Mouse (Mus musculus) T-helper 2 cell (primary cell): ENCODE measurements around the gene Tbx10.
"Not testable (repeated sequence)": the region's sequence is repeated elsewhere in the genome, so short reads cannot be mapped to it uniquely, and the experiment has no call there.

Source experiments
- in situ Hi-C: fragments of 300-600 bp; cut with MboI, MseI; formaldehyde crosslinking; loops from one replicate; pipeline ENCODE4 v1.15.1; 2025; ENCODE audit warnings: high pct_unique_total_duplicates

The Tbx10 gene

DNA sequence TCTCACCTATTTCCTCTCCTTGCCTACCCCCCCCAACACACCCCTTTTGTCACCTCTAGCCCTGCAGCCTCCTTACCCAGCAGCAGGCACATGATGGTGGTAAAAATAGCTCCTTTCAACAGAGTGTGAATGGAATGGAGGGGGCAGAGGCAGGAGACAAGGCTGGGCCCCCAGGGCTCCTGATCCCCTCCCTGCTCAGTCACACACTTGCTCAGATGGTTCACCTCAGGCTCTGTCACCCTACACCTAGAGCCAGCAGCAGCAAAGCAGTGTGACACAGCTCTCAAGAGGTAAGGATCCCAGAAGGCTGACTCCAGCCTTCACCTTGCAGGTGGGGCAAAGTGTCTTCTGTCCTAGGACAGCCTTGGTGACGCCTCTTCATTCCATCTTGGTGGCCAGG, 10.6 kb downstream of the Tbx10 start, which contains the start of gene Doc2g:
Gene Doc2g (plus strand): TSS at position 202 of the 400 bp plus-strand sequence.
- in situ Hi-C loops: no loop called here

DNA sequence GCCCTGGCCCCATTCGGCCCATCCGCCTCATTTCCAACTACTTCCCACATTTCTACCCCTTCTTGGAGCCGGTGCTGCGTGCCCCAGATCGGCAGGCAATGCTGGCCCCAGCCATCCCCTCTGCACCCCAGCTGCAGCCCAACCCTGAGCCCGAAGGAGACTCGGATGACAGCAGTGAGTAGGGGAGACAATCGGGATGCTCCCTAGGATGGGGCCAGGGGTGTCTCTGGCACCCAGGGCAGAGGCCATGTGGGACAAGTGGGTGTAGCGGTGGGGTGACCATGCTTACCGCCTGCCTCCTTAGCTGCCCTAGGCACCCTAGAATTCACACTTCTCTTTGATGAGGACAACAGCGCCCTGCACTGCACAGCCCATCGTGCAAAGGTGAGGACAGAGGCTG, 11.1 kb downstream of the Tbx10 start:
- in situ Hi-C loops: no loop called here

DNA sequence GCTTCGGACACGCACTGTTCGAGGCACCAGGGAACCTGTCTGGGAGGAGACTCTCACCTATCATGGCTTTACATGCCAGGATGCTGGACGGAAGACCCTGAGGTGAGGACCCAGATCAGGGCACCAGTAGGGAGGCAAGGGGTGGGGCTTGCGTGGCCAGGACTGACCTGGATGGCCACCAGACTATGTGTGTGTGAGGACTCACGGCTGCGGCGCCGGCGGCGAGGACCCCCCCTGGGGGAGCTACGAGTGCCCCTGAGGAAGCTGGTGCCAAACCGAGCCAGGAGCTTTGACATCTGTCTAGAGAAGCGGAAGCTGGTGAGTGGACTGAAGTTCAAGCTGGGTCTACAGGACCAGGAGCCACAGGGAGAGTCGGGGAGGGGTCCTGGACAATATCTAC, 11.8 kb downstream of the Tbx10 start:
- in situ Hi-C loops: no loop called here

DNA sequence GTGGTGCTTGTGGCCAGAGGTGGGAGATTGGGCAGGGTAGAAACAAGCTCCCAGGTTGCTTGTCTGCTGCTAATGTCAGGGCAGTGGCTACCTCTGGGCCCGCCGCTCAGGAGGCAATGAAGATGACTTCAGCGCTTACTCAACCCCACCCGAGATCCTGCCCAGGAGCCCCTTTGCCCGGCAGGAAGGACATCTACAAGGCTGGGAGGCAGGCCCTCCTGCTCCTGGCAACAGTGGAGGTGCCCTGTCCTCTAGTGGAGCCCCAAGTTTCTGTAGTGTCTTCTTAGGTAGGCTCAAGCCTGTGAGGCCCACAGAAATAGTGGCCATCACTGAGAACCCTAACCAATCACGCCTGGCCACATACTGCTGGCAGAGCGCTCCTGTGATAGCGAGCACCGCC, 12.5 kb downstream of the Tbx10 start:
- in situ Hi-C loops: no loop called here

DNA sequence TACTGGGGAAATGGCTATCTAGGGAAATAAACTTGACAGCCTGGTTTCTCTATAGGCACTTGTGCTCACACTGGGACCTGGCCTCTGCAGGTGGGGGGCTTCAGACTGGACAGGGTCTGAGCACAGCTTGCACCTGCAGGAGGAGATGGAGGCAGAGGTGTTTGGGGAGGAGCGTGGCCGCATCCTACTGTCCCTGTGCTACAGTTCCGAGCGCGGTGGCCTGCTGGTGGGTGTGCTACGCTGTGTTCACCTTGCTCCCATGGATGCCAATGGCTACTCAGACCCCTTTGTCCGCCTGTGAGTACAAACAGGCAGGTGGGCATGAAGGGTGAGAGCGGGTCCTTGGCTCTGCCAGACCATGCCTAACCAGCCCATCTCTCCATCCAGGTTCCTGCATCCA, 13.4 kb downstream of the Tbx10 start:
- in situ Hi-C loops: no loop called here

DNA sequence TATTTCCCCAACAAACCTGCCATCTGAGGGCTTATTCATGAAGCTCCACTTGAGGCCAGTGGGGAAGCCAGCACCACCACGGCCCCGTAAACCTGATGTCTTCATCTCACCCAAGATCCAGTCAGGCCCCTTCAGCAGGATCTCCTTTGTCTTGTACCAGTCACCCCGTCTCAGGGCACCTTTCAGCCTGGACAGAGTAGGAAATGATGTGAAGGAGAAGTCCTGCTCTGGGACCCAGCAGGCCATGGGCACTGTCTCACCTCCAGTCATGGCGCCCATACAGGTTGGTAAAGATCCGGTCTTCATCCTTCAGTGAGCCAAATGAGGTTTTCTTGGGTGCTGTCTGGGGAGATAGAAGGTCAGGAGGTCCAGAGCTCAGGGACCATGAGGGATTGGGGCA, 18.5 kb downstream of the Tbx10 start:
- in situ Hi-C loops: no loop called here

DNA sequence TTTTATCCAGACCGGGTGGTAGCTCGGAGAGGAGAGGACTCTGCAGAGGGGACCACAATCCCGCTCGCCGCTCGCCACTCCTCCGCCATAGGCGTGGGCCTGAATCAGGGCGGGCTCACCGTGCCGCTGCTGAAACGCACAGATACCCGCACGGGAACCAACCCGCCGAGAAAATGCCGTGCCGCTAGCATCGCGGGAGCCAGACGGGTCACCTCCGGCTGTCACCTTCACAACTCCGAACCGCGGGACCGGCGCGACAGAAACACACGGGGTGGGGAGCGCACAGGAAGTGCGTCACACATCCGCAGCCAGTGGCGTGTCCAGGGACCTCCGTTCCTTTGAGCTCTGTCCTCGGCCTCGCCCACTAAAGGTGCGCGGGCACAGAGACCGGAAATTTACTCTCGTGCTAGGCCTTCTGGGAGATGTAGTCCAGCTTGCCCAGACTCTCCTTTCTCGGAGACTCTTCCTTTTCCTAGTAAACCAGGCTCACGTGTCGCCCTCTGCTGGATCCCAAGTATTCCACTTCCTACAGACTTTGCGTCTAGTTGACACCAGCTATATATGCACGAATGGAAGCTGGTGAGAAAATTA, 20.0 kb downstream of the Tbx10 start, which contains the start of gene Ndufv1:
Gene Ndufv1 (minus strand): TSS at position 375 of the 591 bp plus-strand sequence.
- in situ Hi-C loops: no loop called here

DNA sequence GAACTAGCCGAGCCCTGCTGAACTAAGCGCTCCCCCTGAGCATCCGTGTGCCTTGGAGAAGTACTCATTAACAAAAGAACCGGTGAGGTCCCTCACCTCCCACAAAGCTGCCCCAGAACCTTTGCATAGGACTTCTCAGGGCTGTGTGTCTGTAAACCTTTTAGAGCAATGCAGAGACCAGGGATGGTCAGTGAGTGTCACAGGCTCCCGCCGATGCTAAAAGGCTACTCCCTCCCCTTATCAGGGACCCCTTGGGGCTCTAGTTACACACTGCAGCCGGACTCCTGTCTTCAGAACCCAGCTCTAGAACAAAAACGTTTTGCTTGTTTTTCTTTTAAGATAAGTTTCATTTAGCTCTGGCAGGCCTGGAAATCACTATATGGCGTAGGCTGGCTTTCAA, 20.5 kb downstream of the Tbx10 start:
- in situ Hi-C loops: no loop called here

DNA sequence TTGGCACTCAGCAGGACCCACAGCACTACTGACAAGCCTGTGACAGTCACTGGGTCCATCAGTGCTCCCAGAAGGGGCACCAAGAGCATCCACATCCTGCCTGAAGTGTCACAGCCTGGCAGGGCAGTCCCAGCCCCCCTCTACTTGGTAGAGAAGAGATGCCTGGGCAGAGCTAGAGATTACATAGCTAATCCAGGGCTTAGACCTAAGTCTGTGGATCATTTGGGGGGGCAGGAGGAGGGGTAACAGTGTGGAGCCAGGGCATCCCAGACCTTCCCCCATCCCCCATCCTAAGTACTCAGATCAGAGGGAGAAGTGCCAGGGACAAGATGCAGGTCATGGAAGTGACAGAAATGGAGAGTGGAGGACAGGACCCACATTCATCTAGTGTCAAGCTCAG, 22.2 kb downstream of the Tbx10 start:
- in situ Hi-C loops: no loop called here

DNA sequence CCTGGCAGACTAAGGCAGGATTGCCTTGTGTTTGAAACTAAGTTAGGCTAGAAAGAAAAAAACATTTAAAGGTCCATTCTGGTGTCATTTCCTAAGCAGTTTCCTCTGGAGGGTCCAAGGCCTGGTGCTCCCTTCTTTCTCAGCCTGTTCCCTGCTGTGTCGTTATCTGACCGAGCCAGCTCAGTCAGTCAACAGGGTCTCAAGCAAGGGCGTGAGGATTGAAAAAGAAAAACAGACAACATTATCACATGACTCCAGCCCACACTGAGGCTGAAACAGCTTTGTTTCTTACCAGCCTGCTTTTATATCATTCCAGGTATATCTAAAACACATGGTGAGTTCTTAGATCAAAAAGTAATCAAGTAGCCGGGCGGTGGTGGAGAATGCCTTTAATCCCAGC, 23.1 kb downstream of the Tbx10 start:
- in situ Hi-C loops: no loop called here

DNA sequence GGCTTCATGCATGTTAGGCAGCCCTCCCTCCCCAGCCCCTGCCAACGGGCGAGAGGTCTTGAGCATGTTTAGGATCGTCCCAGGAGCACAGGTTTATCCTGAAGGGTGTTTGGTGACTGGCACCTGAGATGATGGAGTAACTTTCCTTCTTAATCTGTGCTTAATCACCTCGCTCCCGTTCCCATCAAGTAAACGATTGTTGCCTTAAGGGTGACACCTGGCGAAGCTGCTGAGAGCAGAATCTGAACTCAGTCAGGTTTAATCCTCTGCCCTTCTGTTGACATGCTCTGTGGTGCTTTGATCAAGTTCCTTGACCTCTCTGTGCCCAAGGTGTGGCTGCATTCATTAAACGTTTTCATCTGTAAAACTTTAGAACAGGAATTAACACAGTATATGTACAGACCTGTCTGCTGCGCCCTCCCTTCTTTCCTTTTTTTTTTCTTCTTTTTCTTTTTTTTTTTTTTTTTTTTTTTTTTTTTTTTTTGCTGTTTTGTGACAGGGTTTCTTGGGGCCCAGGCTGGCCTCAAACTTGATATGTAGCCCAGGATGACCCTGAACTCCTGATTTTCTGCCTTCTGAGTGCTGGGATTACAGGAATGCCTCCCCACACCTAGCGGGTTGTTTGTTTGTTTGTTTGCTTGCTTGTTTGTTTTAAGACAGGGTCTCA, 25.5 kb downstream of the Tbx10 start:
- in situ Hi-C loops: no loop called here

DNA sequence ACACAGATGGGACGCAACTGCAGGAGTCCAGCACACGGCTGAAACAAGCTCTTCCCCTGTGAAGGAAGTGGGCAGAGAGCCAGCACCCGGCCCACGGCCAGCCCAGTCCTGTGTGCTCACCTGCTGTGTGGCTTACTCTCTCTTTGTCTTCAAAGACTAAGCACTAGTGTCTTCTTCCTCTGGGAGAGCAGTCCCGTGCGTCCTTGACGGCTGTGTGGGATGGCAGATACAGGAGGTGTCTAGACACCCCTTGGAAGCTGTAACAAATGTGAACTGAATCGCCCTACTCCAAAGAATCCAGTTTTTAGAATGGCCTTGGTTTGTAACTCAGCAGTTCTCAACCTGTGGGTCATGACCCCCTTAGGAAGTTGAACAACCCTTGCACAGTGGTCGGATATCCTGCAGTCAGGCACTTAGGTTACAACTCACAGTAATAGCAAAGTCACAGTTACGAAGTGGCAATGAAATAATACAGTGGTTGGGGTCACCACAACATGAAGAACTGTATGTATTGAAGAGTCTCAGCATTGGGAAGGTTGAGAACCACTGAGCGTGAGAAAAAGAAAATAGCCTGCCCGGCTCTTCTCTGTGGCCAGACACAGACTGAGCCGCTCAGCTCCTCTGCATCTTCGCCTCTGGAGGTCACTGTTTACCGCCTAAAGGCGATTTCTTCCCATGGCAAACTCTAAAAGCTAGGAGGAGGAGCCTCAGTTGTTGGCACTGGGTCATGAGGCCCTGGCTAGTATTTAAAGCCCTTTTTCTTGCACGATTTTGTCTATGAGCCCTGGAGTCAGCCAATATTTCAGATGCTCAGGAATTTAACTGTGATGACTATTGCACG, 26.4 kb downstream of the Tbx10 start:
- in situ Hi-C loops: no loop called here

DNA sequence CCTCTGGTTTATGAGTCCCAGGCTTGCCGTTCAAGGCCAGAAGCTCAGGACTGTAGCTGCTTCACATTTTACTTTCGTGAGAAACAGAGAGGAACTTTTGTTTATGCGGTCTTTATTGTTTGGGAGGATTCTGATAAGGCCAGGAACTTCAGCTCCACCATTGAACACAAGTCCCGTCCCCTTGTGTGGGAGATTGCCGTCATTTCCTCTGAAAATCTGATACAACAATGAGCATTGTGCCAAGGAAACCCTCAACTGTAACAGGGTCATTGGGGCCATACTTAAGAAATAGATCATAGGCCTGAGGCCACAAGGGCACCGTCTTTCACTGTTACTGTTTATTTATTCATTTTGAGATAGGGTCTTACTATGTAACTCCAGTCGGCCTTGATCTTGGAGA, 30.6 kb downstream of the Tbx10 start:
- in situ Hi-C loops: loop anchor here (10.0 kb wide), 1 partner anchor 1842 kb away; no protein-coding TSS in a partner anchor

DNA sequence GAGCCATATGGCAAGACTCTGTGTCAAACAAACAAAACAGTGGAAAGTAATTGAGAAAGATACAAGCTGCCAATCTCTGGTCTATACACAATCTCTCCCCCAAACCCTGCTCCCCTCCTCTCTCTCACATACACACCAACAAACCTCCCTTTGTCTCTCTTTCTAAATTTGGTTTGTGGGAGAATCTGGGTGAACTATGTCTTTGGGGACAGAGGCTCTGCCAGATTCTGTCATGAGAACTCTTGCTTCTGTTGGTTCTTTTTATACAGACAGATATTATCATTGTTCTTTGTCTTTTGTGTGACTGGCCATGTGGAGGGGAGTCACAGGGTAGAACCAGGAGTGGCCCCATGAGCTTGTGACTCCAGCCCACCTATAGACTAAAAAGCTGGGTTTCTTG, 35.0 kb downstream of the Tbx10 start:
- in situ Hi-C loops: loop anchor here (10.0 kb wide), 1 partner anchor 1837 kb away; no protein-coding TSS in a partner anchor

DNA sequence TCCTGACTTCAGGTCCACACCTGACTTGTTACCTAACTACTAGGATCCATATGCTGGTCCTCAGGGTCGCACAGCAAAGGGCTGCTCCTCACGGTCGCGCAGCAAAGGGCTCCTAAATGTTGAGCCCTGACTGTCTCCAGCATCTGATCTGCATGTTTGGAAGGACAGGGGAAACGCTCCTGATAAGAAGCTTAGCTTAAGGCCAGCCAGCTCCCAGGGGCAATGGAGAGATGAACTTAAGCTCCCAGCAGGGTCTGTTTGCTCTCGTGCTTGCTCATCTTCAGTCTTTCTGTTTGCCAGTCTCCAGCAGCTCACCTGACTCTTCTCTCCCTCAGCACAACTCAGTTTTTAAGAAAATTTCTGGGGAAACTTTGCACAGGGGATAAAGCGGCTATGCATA, 40.1 kb downstream of the Tbx10 start:
- in situ Hi-C loops: no loop called here

DNA sequence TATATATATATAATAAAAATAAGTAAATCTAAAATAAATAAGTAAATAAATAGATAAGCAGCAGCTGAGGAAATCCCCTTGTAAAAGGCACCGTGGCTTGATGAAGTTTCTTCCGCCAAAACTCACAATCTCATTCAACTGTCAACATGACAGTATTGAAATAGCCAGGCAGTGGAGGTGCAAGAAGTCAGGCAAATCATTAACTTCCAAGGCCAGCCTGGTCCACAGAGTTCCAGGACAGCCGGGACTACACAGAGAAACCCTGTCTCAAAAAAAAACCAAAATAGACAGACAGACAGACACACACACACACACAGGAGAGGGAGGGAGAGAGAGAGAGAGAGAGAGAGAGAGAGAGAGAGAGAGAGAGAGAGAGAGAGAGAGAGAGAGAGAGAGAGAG, 40.7 kb downstream of the Tbx10 start:
- in situ Hi-C loops: no loop called here

DNA sequence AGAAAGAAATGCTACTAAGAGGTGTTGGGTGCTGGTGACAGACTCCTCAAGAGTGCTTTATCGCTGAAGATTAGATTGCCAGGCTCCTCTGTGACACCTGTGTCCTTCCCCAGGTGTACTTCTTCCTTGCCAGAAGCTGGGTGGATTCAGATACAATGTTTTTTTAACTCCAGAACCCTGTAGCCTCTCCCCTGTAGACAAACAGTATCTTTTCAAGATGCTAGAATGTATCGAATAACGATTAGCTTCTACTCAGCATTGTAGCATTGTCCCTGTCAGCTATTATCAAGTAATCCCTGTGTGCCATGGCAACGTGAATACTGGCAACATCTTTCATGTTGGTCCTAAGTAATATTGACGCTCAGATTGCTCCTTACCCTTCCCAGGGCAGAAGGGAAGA, 41.2 kb downstream of the Tbx10 start:
- in situ Hi-C loops: no loop called here

DNA sequence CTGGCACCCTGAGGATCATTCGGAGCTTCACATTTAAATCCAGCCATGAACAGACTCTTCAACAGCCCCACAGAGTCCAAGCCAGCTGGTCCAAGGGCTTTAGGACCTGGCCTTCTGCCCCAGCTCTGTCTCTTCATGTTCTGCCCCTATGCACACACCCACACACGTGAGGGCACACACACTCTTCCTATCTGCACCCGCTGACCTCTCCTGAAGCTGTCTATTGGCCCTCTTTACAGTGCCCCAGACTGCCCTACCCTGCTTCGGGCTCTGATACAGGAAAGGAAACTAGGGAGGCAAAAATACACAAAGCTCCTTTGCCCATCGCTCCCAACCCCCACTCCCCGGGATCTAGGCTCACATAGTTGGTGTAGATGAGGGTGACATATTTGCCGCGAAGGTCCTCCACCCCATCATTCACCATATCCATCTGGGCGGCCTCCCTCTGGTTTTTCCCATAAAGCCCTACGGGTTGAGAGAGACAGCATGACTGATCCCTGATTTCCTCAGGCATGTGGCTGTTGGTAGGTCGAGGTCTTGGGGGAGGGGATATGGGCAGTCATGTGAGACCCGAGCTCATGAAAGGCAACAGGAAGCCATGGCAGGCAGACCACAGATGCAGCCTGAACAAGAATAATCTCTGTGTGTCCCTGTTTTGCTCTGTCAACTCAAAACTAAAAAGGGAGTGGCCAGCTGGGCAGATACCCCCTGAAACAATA, 43.9 kb downstream of the Tbx10 start:
- in situ Hi-C loops: no loop called here

DNA sequence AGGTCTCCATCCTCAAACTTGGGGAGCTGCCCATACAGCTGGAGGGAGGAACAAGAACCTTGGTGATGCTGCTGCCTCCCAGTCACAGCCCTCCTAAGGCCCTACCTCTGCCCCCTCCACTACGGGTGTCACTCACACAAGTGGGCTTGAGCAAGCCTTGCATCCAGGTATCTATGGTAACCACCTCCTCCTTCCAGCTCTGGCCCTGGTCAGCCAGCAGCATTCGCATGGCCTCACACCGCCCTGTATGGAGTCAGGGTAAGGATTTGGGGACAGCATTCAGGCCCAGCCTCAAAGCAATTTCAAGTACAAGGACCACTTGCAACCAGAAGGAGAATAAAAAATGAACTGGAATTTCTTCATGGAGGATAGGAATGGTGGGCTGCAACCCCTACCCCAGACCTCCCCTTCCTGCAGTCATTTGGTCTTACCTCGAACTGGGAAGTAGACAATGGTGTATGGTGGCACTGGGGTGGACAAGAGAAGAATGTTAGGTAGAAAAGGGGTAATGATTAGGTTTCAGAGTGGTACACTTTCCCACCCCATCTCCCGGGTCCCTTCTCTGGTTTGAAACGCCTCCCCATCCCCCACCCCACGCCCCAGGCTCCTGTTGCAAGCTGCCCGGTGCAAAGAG, 44.7 kb downstream of the Tbx10 start:
- in situ Hi-C loops: not testable (repeated sequence)

DNA sequence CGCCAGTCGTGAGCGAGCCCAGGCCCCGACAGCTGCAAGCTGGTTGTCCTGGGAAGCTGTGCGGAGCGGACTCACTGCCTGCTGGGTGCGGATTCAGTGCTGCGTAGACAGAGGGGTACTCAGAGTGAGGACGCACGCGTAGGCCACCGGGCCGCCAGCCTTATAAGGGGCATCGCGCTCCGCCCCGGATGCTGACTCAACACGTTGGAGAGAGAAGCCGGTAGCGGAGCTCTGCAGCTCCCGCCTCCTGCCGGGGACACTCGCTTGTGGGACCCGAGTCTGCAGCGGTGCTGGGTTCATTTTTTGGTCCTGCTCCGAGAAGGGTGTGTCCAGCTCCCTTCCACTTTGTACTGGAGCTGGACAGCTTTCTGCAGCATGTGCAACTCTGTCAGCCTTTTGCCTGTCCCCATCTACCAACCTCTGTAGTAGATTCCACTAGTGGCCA, 45.3 kb downstream of the Tbx10 start, which contains the start of gene Gstp1:
Gene Gstp1 (minus strand): TSS at position 198 of the 445 bp plus-strand sequence.
- in situ Hi-C loops: no loop called here

DNA sequence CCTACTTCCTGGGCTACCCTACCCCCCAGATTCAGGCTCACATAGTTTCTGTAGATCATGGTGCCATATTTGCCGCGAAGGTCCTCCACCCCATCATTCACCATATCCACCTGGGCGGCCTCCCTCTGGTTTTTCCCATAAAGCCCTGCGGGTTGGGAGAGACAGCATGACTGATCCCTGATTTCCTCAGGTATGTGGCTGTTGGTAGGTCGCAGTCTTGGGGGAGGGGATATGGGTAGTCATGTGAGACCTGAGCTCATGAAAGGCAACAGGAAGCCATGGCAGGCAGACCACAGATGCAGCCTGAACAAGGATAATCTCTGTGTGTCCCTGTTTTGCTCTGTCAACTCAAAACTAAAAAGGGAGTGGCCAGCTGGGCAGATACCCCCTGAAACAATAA, 48.4 kb downstream of the Tbx10 start:
- in situ Hi-C loops: not testable (repeated sequence)
